Mouse (Mus musculus): ENCODE data around the gene Gtf3c2.
"Not testable (repeated sequence)": the region's sequence is repeated elsewhere in the genome, so short reads cannot be mapped to it uniquely, and the experiment has no call there.

The Gtf3c2 gene

DNA sequence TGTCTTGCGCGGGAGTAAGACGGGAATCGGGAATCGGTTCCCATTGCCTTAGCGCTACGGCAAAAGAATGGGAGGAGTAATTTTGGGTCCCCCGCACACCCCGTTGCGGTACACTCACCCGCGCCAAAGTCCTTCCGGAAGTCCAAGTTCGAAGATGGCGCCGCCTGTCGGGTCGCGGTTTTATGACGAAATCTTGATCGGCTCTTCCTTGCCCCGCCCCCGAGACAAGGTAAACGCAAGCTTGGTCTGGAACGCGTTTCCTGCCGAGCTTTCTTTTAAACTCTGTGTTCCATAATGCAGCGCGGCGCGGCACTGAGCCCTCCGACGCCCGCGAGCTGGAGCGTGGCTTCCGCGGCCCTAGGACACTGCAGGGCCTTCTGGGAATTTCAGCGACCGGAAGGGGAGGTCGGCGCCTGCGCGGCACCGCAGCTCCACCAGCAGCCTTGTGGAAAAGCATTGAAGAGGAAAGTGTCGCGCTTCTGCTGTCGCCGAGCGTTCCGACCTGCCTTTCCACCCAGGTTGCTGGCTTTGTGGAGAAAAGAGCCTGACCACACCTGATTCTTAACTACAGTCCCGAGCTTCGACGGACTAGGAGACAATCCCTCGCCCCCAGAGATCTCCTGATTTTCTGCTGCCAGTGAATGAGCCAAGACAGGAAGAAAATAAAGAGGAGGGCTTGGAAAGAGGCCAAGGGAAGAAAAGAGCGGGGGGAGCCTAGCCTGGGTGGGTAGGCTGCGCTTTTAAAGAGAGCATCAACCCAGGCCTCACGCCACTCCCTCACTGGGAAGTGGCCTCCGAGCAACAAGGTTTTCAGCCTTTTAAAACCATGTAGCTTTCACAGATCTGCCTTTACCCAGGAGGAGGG lies at the start of gene Gtf3c2, which contains the start of gene Gm29609:
Gtf3c2 (minus strand) TSS at position 379 of the 865 bp plus-strand sequence.
Gm29609 (minus strand) TSS at position 146 of the 865 bp plus-strand sequence.
- DNase-seq, result peak; percentile 95 to 97

DNA sequence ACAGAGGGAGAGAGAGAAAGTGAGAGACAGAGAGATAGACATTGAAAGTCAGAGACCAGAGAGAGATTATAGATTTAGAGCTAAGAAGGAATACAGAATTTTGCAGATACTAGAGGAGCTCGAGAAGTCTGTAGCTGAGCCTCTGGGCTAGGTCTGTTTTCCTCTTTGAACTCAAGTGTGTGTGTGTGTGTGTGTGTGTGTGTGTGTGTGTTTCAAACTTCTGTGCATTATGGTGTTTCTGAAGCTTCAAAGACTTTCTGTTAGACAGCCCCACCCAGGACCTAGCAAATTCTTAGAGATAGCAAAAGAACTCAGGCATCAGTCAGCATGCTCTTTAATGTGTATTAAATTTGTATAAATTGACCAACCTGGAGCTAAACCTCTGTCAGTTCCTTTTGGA lies 46.7 kb upstream of the Gtf3c2 start:
- DNase-seq, result no peak

DNA sequence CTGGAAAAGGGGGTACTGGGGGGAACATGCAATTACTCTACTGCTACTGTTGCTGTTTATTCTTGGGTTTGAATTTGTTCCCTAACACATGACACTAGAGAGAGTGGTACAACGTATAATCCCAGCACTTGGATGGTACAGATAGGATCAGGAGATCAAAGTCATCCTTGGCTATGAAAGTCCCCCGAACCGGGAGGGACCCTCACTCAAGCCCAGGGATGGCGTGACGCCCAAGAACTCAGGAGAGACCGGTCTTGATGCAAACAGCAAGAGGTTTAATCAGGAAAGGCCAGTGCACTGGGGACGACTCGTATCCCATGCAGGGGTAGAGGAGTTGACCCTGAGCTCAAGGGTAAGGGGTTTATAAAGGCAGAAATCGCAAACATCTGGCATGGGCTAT lies 42.8 kb upstream of the Gtf3c2 start:
- no peak for DNase-seq

DNA sequence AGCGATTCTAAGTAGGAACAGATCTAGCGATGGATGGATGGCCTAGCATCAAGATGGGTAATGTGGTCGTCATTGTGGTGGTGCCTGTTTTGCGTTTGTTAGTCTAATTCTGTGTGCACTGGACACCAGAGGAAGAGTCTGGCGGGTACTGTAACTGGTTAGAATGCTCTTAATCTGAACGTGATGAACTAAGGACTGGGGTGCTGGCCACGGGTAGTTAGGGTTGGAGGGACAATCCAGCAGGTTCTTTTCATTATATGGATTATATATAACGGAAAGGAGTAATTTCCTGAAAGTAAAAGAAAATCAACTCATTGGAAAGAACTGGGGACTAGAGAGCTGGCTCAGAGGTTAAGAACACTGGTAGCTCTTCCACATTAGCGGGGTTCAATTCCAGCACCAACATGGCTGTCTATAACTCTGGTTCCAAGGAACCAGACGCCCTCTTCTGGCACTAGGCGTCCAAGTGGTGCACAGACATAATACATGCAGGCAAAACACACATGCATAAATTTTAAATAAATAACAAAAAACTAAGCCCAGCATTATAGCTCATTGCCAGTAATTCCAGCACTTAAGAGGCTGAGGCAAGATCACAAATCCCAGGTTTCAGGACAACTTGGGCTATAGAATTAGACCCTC lies 41.5 kb upstream of the Gtf3c2 start:
- DNase-seq, result peak; percentile 65 to 79

DNA sequence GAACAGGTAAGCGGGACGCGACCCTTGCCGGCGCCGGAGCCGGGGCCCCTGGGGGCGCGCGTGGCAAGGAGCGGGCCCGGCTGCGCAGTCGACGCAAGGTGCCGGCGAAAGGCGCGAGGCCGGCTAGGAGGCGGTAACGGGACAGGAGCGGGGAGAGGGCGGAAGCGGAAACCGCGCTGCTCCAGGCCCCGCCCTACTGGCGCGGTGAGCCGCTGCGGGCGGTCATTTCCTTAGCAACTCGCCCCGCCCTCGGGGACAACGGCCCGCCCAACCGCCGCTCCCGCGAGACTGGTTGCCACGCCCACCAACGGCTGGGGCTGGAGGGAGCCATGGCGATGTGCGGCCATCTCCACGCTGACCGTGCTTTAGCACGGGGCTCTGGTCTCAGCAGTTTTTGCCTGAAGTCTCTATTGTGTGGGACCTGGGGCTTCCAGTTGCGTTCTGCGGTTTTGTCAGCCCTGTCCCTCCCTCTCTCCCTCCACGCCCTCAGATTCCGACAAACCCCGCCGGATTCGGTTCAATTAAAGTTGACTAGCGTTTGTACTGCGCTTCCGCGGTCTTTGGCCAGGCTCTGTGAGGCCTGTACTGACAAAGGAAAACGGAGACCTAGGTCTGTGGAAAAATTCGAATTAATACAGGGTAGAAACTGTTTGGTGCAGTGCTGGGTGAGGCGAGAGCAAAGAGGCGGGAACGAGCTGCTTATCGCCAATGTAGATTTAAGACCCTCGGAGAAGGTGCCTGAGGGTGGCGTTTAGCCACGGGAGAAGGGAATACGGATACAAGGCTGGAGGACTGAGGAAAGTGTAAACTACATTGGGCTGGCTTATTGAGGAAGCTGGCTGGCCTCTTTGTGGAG lies 40.7 kb upstream of the Gtf3c2 start, which contains the start of gene Ppm1g:
Ppm1g (minus strand) TSS at position 240 of the 856 bp plus-strand sequence.
- peak; percentile 99 for DNase-seq

DNA sequence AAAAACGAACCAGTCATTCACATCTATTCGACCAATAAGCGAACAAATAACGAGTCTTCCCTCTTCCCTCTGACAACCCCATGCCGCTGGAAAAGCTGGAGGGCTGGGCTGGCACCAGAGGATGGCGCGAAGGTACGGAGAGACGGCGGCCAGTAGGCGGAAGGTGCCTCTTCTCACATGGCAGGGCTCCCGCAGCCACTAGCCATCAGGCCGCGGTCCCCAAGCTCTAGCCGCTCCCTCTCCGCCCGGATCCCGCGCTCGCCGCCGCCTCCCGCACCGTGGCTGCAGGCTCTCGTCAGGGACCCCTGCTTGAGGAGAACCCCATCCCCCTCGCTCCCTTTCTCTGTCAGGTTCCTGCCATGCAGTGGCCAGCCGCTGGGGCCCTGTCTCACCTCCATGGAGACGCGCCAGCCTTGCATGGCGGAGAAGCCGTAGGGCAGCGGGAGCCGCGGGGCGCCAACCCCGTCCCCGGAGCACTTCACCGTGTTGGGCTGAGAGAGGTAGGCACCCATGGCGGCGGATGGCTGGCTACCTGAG lies 40.0 kb upstream of the Gtf3c2 start:
- DNase-seq, result peak; percentile 64 to 79

DNA sequence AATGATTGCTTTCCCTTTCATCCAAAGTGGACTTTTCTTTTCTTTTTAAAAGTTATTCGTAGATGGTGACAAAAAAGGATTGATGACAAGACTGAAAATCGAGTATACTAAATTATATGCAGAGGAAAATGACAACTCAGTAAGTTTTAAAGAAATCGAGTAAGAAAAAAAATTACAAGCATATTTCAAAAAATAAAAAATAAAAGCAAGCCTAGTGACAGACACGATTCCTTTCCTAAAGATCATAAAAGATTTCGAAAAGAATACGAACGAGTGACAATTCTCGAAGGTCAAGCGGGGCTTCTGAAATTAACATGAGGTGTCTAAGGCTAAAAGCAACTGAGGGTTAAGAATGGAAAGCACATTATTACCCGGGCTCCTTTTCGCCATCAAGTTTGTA lies 39.5 kb upstream of the Gtf3c2 start:
- no peak for DNase-seq

DNA sequence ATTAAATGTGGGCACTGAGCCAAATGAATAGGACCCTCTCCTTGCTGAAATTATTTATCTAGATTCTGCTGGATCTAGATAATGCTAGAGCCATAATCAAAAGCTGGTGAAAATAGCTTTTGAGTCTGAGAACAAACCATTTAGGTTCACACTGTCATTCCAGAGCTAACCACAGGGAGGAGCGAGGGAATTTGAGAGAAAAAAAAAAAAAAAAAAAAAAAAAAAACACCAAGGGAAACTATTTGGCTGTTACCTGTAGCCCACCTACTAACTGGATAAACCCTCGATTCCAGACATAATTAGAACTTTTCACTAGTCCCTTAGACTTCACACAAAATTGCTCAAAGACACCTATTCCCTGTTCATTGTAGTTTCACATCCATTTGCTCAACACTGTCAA lies 39.1 kb upstream of the Gtf3c2 start:
- DNase-seq, result peak; percentile 30 to 41

DNA sequence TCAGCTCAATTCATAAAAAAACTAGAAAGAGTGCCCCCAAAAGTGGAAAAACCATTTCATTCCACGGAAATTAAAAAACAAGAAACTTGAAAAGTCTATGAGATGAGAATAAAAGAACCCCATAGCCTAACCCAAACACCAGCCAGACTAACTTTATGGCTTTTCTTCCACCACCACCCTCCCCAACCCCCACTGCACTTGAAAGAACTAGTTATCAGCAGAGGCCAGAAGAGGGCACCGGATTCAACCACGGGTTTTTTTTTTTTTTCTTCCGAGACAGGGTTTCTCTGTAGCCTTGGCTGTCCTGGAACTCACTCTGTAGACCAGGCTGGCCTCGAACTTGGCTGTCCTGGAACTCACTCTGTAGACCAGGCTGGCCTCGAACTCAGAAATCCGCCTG lies 38.4 kb upstream of the Gtf3c2 start:
- DNase-seq, result no peak

DNA sequence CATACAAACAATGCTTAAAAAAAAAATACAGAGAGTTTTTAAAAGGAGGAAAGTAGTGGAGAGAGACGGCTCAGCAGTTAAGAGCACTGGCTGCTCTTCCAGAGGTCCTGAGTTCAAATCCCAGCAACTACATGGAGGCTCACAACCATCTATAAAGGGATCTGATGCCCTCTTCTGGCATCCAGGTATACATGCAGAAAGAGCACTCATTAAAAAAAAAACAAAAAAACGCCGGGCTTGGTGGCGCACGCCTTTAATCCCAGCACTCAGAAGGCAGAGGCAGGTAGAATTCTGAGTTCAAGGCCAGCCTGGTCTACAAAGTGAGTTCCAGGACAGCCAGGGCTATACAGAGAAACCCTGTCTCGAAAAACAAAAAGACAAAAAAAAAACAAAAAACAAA lies 36.6 kb upstream of the Gtf3c2 start:
- DNase-seq, result not testable (repeated sequence)

DNA sequence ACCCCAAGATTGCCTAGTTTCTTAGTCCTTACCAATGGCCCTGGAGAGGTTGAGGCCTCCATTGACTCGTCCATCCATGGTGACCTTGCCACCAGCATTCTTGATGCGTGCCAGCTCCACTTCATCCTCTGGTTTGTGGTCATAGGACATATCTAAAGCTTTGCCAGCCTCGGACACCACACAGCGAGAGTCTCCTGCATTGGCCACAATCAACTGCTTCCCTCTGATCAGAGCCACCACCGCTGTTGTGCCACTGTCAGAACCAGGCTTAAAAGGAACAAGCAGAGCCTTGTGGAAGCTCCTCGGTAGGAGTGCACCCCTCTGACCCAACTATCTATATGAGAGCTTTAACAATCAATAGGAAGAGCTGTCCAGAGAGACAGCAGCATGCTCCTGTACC lies 24.5 kb upstream of the Gtf3c2 start:
- DNase-seq, result no peak

DNA sequence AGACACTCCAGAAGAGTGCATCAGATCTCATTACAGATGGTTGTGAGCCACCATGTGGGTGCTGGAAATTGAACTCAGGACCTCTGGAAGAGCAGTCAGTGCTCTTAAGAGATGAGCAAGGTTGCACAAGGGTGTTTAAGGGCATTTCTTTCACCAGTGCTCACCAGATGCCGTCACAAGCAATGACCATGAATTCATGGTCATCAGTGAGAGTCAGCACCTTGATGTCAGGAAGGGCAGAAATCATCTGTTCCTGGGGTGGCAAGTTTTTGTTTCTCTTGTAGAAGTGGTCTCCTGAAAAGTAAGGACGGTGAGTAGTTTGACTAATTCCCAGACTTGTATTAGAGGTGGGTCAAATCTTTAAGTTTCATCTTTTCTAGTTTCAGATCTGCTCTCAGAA lies 23.9 kb upstream of the Gtf3c2 start:
- DNase-seq, result no peak

DNA sequence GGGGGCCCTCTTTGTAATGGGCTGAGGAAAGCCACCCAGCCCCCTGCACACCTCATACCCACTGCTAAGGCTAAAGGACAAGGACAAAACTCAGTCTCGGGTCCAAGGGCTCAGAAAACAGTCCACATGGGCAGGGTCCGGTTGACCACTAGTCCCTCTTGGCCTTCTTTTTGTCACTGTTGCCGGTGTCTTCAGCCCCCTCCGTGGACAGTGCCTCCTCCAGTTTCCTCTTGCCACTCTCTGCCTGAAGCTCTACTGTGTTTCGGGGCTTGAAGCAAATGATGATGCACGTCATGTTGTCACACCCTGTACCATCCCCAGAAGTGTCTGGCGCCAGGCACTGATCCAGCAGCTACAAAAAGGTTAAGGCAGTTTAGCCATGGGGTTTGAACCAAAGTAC lies 23.0 kb upstream of the Gtf3c2 start:
- DNase-seq, result no peak

DNA sequence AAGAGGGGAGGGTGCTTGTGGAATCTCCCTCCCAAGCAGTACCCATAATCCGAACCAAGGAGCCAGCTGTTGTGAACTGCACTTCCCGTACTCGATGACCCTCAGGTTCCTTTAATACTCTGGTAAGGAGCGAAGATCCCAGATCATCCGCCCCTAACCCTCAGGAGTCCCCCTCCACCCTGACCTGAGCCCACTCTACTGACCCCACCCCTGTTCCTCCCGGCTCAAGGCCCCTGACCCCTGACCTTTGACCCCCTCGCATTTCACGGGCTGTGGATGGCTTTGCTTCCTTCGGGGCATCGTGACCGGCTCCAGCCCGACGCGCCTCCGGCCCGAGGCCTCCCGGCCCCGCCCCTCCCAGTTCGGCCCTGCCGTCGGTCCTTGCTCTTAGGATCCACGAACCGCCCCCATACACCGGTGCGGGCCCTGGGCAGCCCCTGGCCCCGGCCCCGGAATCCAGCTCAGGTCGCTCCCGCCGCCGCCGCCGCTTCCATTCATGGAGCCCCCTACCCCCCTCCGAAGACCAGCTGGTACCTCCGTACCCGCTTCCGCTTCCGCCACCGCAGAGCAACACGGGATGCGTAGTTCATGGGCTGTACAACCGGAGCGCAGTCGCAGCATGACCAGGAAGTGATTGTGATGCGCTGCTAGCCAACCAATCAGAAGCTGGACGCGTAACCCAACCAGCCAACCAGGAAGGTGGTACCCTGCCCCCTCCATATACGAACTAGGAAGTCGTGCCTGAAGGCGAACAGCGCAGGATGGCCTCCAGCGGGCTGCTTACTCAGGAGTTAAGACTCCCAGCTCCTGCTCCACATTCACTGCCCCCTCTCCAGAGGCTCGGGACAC lies 22.0 kb upstream of the Gtf3c2 start, which contains the start of gene Zfp513:
Zfp513 (minus strand) TSS at position 562 of the 849 bp plus-strand sequence.
- peak; percentile 94 to 97 for DNase-seq

DNA sequence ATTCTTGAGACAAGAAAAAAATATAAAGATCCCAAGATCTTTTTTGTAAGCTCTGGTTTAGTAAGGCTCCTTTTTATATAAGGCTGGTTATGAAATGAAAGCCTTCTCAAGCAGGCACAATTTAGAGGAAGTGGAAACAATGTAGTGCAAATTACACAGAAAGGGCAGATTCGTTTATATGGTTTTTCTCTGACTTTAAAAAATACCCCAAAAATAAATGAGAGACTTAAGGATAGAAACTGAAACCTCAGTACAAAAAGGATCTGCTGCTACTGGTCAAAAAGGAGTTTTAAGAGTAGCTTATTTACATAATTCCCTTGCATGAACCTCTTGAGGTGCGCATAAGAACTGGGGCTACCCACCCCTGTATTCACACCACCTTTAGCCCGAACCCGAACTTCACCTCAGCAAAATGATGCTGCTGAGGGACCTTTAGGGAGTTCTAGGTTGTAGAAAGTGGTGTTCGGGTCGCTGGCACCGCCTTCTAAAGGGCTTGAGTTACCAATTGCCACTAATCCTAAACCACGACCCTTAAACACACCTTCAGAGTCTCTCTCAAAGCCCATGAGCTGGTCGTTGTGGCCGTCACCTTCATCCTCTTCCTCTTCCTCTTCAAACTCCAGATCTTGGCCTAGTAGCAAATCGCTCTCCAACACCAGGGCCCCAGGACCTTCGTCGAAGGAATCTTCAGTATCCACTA lies 21.2 kb upstream of the Gtf3c2 start:
- no peak for DNase-seq

DNA sequence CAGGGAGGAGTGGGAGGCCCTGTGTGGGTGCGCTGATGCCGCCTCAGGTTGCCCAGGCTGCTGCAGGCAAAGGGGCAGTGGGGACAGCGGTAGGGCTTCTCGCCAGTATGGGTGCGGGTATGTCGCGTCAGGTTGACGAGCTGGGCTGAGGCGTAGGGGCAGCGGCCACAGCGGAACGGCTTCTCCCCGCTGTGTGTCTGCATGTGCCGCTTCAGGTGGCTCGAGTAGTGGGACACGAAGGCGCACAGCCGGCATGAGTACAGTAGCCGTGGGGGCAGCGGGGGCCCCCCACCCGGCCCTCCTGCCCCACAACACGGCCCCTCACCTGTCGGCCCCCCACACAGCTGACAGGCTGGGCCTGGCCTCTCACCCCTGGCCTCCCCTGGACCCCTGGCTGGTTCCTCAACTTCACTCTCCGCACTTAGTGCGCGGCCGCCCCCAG lies 20.4 kb upstream of the Gtf3c2 start:
- DNase-seq, result peak; percentile 37 to 54

DNA sequence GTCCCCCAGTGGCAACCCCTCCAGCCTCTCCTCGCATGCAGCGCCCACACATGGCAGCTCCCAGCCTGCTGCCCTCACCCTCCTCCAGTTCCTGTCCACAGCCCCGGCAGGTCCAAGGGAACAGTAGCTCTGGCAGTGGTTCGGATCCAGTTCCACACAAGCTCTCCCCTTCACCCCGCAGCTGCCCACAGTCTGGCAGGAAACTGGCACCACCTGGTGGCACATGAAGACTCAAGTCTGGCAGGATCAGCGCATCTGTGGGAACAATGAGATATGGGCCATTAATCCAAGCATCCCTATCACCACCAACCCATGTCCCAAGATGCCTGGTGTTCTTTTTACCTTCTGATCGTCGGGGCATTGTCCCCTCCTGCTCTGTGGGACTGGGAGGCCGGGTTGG lies 19.9 kb upstream of the Gtf3c2 start:
- peak; percentile 56 to 68 for DNase-seq

DNA sequence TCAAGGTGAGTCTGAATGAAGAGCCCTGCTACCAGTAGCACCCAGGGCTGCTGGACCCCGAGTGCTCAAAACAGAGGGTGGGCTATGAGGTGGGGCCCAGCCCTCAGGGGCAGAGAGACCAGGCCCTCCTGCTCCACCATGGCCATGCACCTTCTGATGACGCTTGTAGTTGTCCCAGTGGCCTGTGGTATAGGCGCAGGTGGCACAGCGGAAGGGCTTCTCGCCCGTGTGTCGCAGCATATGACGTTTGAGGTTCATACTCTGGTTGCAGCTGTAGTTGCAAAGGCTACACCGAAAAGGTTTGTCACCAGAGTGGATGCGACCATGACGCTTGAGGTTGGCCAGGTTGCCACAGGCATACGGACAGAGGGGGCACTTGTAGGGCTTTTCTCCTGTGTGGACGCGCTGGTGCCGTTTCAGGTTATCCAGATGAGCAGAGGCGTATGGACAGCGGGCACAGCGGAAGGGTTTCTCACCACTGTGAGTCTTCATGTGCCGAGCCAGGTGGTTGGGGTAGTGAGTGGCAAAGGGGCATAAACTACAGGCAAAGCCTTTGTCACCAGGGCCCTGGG lies 19.5 kb upstream of the Gtf3c2 start:
- no peak for DNase-seq

DNA sequence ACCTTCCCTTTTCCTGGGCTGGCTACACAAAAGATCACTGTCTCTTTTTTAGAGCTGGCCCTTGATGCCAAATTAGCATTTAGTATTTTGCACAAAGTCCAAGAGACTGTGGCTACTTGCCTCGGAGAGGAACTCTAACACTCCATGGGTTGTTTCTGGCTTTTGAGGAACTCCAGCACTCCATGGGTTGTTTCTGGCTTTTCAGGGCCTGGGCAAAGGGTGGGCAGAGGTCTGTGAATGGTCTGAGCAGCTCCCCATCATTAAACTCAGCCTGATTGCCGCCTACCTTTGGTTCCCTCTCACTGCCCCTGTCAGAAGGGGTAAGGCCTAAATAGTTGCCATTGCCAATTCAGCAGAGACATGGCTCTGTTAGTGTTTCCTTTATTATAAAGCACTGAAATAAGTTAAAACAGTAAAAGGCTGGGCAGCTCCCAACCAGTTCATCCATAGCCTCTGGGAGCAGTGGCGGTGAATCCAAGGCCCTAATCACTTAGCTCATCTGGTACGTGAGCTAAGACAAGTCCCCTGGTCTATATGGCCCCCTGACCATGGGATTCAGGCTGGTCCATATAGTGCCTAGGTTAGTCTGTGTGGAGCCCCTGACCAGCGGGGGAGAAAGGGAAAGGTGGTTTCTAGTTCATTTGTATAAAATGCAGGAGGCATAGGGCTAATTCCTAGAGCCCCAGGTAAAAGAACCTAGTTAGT lies 18.8 kb upstream of the Gtf3c2 start:
- DNase-seq, result no peak

DNA sequence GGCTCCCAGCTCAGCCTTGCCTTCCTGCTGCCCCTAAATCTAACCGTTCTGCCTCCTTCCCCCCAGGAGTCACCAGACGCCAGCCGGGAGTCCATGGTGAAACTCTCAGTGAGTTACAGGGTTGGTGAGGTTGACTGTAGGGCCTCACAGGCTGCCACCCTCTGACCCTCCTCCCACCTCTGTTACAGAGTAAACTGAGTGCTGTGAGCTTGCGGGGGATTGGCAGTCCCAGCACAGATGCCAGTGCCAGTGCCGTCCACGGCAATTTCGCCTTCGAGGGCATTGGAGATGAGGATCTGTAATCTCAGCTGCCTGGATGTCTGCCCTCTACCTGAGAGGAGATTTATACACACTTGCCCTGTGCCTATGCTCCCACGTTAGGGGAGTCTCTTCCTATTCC lies 18.2 kb upstream of the Gtf3c2 start:
- DNase-seq, result no peak
